Mouse (Mus musculus): ENCODE measurements around the gene Camsap3. TPM values are rescaled to one million over a fixed set of nuclear protein-coding genes. Genes with fewer than 3 reads are reported as not detected.
A peak's percentile ranks its signal among the peaks of the same experiment; 100 is the strongest.

Camsap3 gene
- polyA plus RNA-seq, 1 experiment from 2014 or later, result 3.5 TPM

DNA sequence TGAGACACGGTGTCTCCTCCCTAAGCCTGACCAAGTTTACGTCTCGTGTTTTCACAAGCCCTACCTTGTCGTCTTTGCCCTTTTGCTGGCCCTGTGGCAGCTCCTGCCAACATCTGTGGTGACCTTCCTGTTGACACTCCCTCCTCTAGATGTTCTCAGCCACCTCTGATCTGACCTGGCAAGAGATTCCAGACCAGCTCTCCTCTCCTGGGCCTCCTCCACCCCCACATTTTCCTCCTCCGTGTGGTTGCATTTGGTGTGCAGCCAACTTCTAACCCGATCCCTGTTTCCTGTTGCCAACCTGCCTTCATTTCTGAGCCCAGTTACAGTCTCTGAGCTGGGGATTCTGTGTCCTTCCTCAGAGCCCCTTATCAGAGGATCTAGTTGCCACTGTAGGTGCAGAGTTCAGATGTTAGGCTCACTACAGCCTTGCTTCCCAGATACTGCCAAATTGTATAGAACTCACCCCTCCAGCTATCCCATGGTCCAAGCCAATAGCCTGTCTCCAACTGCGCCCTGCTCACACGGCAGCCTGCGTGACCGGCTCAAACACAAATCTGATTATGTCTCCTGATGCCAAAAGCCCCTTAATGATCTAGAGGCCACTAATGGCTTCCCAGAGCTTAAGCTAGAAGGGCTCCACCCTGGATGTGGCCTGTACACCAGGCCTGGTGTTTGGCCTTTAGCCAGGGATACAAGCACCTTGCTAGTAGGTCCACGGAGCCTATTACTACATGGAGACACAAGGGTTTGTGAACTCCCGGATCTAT lies 22.1 kb downstream of the Camsap3 start:
- Histone ChIP-seq H3K36me3 (ENCODE audit: control insufficient read depth, insufficient read depth, low read length) (peaks cover 41% of the 10 kb centered on the region), H3K4me3 (ENCODE audit: low read depth, low read length) (no peak overlapping the region), H3K27ac (ENCODE audit: low read depth, low read length) (no peak overlapping the region), H3K27me3 (replicated peaks; ENCODE audit: control insufficient read depth, insufficient read depth, low read length) (no peaks in the 10 kb centered on the region), H3K9me3 (ENCODE audit: control insufficient read depth, low read length) (no peaks in the 10 kb centered on the region), H3K9ac (ENCODE audit: low read depth, low read length) (no peak overlapping the region), H3K4me2 (no peak overlapping the region), H3K4me1 (replicated peaks; ENCODE audit: control insufficient read depth, insufficient read depth, low read length) (no peaks in the 10 kb centered on the region)
- ATAC-seq (replicated peaks; ENCODE audit: low FRiP score) (no peak), DNase-seq (ENCODE audit: low spot score) (no peak)
- WGBS, result 88% methylated on average over 12 of the region's 12 CpGs

DNA sequence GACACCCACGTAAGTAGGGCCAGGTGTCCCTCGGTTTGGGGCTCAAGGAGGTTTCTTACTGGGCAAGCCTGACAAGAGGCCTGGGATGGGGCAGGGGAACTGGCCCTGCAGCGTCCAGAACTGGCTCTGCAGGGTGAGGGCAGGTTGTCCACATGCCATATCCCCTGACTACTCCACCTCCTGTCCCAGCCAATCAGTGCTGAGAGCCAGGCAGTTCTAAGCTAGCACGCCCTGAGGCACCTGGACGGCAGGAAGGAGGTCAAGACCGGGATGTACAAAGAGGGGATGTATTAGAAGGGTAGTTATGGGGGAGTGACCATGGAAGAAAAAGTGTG lies 22.7 kb downstream of the Camsap3 start:
- Histone ChIP-seq H3K27ac (ENCODE audit: low read depth, low read length) (no peak overlapping the region), H3K9ac (ENCODE audit: low read depth, low read length) (no peak overlapping the region), H3K4me1 (replicated peaks; ENCODE audit: control insufficient read depth, insufficient read depth, low read length) (no peaks in the 10 kb centered on the region), H3K4me3 (ENCODE audit: low read depth, low read length) (no peak overlapping the region), H3K27me3 (replicated peaks; ENCODE audit: control insufficient read depth, insufficient read depth, low read length) (no peaks in the 10 kb centered on the region), H3K4me2 (no peak overlapping the region), H3K9me3 (ENCODE audit: control insufficient read depth, low read length) (no peaks in the 10 kb centered on the region), H3K36me3 (ENCODE audit: control insufficient read depth, insufficient read depth, low read length) (peaks cover 46% of the 10 kb centered on the region)
- 78% methylated on average over 6 of the region's 6 CpGs for WGBS
- no peak for DNase-seq (ENCODE audit: low spot score)
- no peak for ATAC-seq (replicated peaks; ENCODE audit: low FRiP score)

GRCm38 (mm10) chr8:3621199-3621970 lies 34.3 kb downstream of the Camsap3 start, which contains the start of the genes Xab2 and Pet100:
Gene Xab2 (minus strand): TSS chr8:3621316.
Gene Pet100 (plus strand): TSS chr8:3621548.
- peak within 1 kb of the TSS; percentile 81 for H3K9ac ChIP-seq (ENCODE audit: low read depth, low read length)
- ATAC-seq (replicated peaks; ENCODE audit: low FRiP score), result peak; percentile 98
- DNase-seq (ENCODE audit: low spot score), result peak; percentile 99
- peak within 1 kb of the TSS; percentile 94 for H3K4me2 ChIP-seq
- peak within 1 kb of the TSS; percentile 94 for H3K4me3 ChIP-seq (ENCODE audit: low read depth, low read length)
- under 1% methylated on average over 37 of the region's 37 CpGs for WGBS
- no peaks in the 10 kb centered on the region for H3K27me3 ChIP-seq (replicated peaks; ENCODE audit: control insufficient read depth, insufficient read depth, low read length)
- no peaks in the 10 kb centered on the region for H3K9me3 ChIP-seq (ENCODE audit: control insufficient read depth, low read length)
- H3K36me3 ChIP-seq (ENCODE audit: control insufficient read depth, insufficient read depth, low read length), result peaks cover 21% of the 10 kb centered on the region
- H3K4me1 ChIP-seq (replicated peaks; ENCODE audit: control insufficient read depth, insufficient read depth, low read length), result peaks cover 13% of the 10 kb centered on the region
- no peak within 1 kb of the TSS for H3K27ac ChIP-seq (ENCODE audit: low read depth, low read length)

- H3K4me2 ChIP-seq, result peak overlapping the region; percentile 69
- peaks cover 13% of the 10 kb centered on the region for H3K4me1 ChIP-seq (replicated peaks; ENCODE audit: control insufficient read depth, insufficient read depth, low read length)
- WGBS, result 67% methylated on average over 8 of the region's 8 CpGs
- H3K27me3 ChIP-seq (replicated peaks; ENCODE audit: control insufficient read depth, insufficient read depth, low read length), result no peaks in the 10 kb centered on the region
- H3K4me3 ChIP-seq (ENCODE audit: low read depth, low read length), result peak overlapping the region; percentile 94
- peaks cover 15% of the 10 kb centered on the region for H3K36me3 ChIP-seq (ENCODE audit: control insufficient read depth, insufficient read depth, low read length)
- DNase-seq (ENCODE audit: low spot score) (no peak), ATAC-seq (replicated peaks; ENCODE audit: low FRiP score) (no peak)
- no peaks in the 10 kb centered on the region for H3K9me3 ChIP-seq (ENCODE audit: control insufficient read depth, low read length)
- H3K27ac ChIP-seq (ENCODE audit: low read depth, low read length), result no peak overlapping the region
- H3K9ac ChIP-seq (ENCODE audit: low read depth, low read length), result peak overlapping the region; percentile 67
Measured at GRCm38 (mm10) chr8:3622119-3622518, 35.0 kb downstream of the Camsap3 start.

DNA sequence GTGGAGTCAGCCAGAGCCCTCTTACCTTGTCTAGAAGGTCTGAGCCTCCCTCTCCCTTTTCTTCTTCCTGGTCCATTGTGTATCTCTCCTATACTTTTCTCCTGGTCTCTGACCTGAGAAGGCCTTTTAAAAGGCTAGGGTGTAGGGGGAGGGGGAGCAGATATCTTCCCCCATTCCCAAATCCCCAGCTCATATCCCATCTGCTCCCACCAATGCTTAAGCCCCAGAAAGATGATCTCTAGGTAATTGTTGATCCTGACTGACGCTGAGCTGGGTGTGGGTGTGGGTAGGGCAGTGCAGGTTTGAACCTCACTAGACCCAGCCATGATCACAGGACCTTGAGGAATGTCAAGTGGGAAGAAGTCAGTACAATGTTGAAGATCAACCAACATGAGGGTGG lies 38.4 kb downstream of the Camsap3 start, which contains the start of gene Pcp2:
Pcp2 (minus strand) TSS at position 101 of the 400 bp plus-strand sequence.
- H3K27ac ChIP-seq (ENCODE audit: low read depth, low read length), result no peak within 1 kb of the TSS
- DNase-seq (ENCODE audit: low spot score) (no peak), ATAC-seq (replicated peaks; ENCODE audit: low FRiP score) (no peak)
- no peaks in the 10 kb centered on the region for H3K9me3 ChIP-seq (ENCODE audit: control insufficient read depth, low read length)
- no peaks in the 10 kb centered on the region for H3K27me3 ChIP-seq (replicated peaks; ENCODE audit: control insufficient read depth, insufficient read depth, low read length)
- H3K4me3 ChIP-seq (ENCODE audit: low read depth, low read length), result no peak within 1 kb of the TSS
- peaks cover 5% of the 10 kb centered on the region for H3K4me1 ChIP-seq (replicated peaks; ENCODE audit: control insufficient read depth, insufficient read depth, low read length)
- no peak within 1 kb of the TSS for H3K9ac ChIP-seq (ENCODE audit: low read depth, low read length)
- H3K4me2 ChIP-seq, result no peak within 1 kb of the TSS
- 82% methylated on average over 1 of the region's 1 CpGs for WGBS
- 0 out of 2 replicates have a peak, but pooled peaks cover 2% of the 10 kb centered on the region for H3K36me3 ChIP-seq (ENCODE audit: control insufficient read depth, insufficient read depth, low read length)

GRCm38 (mm10) chr8:3626971-3627370 lies 39.9 kb downstream of the Camsap3 start:
- Histone ChIP-seq H3K27ac (ENCODE audit: low read depth, low read length) (no peak overlapping the region), H3K27me3 (replicated peaks; ENCODE audit: control insufficient read depth, insufficient read depth, low read length) (no peaks in the 10 kb centered on the region), H3K4me3 (ENCODE audit: low read depth, low read length) (no peak overlapping the region), H3K9me3 (ENCODE audit: control insufficient read depth, low read length) (no peaks in the 10 kb centered on the region), H3K9ac (ENCODE audit: low read depth, low read length) (no peak overlapping the region), H3K4me2 (no peak overlapping the region), H3K4me1 (replicated peaks; ENCODE audit: control insufficient read depth, insufficient read depth, low read length) (peaks cover 3% of the 10 kb centered on the region), H3K36me3 (ENCODE audit: control insufficient read depth, insufficient read depth, low read length) (0 out of 2 replicates have a peak, but pooled peaks cover 2% of the 10 kb centered on the region)
- ATAC-seq (replicated peaks; ENCODE audit: low FRiP score) (no peak), DNase-seq (ENCODE audit: low spot score) (no peak)
- WGBS, result 44% methylated on average over 5 of the region's 5 CpGs

- Histone ChIP-seq H3K36me3 (ENCODE audit: control insufficient read depth, insufficient read depth, low read length) (0 out of 2 replicates have a peak, but pooled peaks cover 2% of the 10 kb centered on the region), H3K4me3 (ENCODE audit: low read depth, low read length) (no peak overlapping the region), H3K27ac (ENCODE audit: low read depth, low read length) (no peak overlapping the region), H3K9ac (ENCODE audit: low read depth, low read length) (no peak overlapping the region), H3K27me3 (replicated peaks; ENCODE audit: control insufficient read depth, insufficient read depth, low read length) (no peaks in the 10 kb centered on the region), H3K4me1 (replicated peaks; ENCODE audit: control insufficient read depth, insufficient read depth, low read length) (no peaks in the 10 kb centered on the region), H3K4me2 (no peak overlapping the region), H3K9me3 (ENCODE audit: control insufficient read depth, low read length) (no peaks in the 10 kb centered on the region)
- ATAC-seq (replicated peaks; ENCODE audit: low FRiP score) (0 out of 2 replicates have a peak, but pooled peaks have one; percentile 25), DNase-seq (ENCODE audit: low spot score) (no peak)
- 34% methylated on average over 5 of the region's 5 CpGs for WGBS
Measured at GRCm38 (mm10) chr8:3628014-3628413, 40.9 kb downstream of the Camsap3 start.

DNA sequence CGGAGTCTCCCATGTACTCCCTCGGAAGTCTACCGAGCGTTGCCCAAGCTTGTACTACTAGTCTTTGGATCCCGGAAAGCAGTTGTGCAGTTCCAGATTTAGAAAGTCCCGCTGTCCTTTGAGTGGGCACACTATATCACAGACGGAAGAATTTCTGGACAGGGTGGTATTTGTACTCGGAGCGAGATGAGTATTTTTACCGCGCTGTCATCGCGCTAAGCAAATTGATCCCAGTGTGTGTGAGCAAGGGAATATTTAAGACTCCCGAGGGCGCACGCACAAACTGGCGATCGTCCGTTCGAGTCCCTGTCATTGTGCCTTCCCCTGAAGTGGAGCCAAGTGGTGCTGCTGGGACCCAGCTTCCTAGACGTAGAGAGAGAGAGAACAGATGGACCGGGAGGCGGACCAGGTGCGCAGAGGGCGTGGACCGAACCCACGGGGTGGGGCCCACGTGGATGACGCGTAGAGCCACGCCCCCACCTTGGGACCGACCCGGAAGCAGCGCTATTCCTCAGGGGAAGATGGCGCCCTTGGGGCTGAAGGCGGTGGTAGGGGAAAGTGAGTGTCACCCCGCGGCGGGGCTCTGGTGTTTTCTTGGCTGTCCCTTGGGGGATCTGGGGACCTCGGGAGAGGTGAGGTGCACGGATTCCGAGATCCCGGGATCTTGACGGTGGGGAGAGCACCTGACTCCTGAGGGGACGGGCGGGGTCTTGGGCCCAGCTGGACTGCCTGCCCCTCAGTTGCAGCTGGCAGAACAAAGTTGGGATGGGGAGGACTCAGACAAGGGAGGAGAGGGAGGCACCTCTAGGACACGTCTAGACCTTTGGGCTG lies 43.8 kb downstream of the Camsap3 start, which contains the start of gene Stxbp2:
Stxbp2 (plus strand) TSS at position 309 of the 831 bp plus-strand sequence.
- Histone ChIP-seq H3K36me3 (ENCODE audit: control insufficient read depth, insufficient read depth, low read length) (peaks cover 13% of the 10 kb centered on the region; the same call in 1 of the 2 replicates), H3K4me1 (replicated peaks; ENCODE audit: control insufficient read depth, insufficient read depth, low read length) (no peaks in the 10 kb centered on the region), H3K27me3 (replicated peaks; ENCODE audit: control insufficient read depth, insufficient read depth, low read length) (no peaks in the 10 kb centered on the region), H3K9ac (ENCODE audit: low read depth, low read length) (peak within 1 kb of the TSS; percentile 81), H3K27ac (ENCODE audit: low read depth, low read length) (peak within 1 kb of the TSS; percentile 40; the same call in 1 of the 2 replicates), H3K4me3 (ENCODE audit: low read depth, low read length) (peak within 1 kb of the TSS; percentile 68), H3K9me3 (ENCODE audit: control insufficient read depth, low read length) (no peaks in the 10 kb centered on the region), H3K4me2 (peak within 1 kb of the TSS; percentile 81)
- WGBS, result 8% methylated on average over 47 of the region's 47 CpGs
- DNase-seq (ENCODE audit: low spot score) (peak; percentile 80), ATAC-seq (replicated peaks; ENCODE audit: low FRiP score) (peak; percentile 91)

Data from liver, embryonic 11.5 days (tissue).